Mouse (Mus musculus) embryonic facial prominence, embryonic 10.5 days (tissue): ENCODE measurements around the gene Asf1b. TPM values are rescaled to one million over a fixed set of nuclear protein-coding genes. Genes with fewer than 3 reads are reported as not detected.
"Not testable (repeated sequence)": the region's sequence is repeated elsewhere in the genome, so short reads cannot be mapped to it uniquely, and the experiment has no call there.

ENCODE experiments used
- DNase-seq: peaks from one replicate; pipeline ENCODE4 v3.0.0-alpha.2; 2017; ENCODE audit warnings: low spot score
- H3K27ac ChIP-seq: fragments of 300-500 bp; sonication (generic); replicated peaks from 2 replicates; pipeline ENCODE4 v1.5.1; 2016; ENCODE audit warnings: mild to moderate bottlenecking
- H3K27me3 ChIP-seq: fragments of 300-500 bp; sonication (generic); replicated peaks from 2 replicates; pipeline ENCODE4 v1.6.1; 2016; ENCODE audit warnings: low read depth, mild to moderate bottlenecking; ENCODE audit not compliant: poor library complexity, severe bottlenecking
- H3K36me3 ChIP-seq: fragments of 300-500 bp; sonication (generic); replicated peaks from 2 replicates; pipeline ENCODE4 v1.6.1; 2016; ENCODE audit warnings: mild to moderate bottlenecking, moderate library complexity
- H3K4me1 ChIP-seq: fragments of 300-500 bp; sonication (generic); 2 replicates; pipeline ENCODE4 v1.6.1; 2016
- H3K4me3 ChIP-seq: fragments of 300-500 bp; sonication (generic); 2 replicates; pipeline ENCODE4 v1.5.1; 2016; ENCODE audit warnings: mild to moderate bottlenecking, moderate library complexity
- H3K9me3 ChIP-seq: fragments of 300-500 bp; sonication (generic); 2 replicates; pipeline ENCODE4 v1.6.1; 2016; ENCODE audit warnings: mild to moderate bottlenecking
- WGBS: fragments of 180-500 bp; shearing (Covaris S2); methylation state at CpG from one replicate; pipeline ENCODE4 v1.1.7; 2016; 5-methylcytosine and 5-hydroxymethylcytosine counted together
- polyA plus RNA-seq: library from polyadenylated mRNA; unstranded; fragments of >200 nt; fragmentation: Nextera tagmentation; extraction: Ambion mirVana; gene quantifications from 2 replicates; pipeline ENCODE4 v1.2.1, GENCODE M21; 2016

The Asf1b gene
- polyA plus RNA-seq, 1 experiment from 2014 or later = 95.4 TPM

GRCm38 (mm10) chr8:83981533-83981932 lies 26.2 kb downstream of the Asf1b start:
- no peak overlapping the region for H3K27ac ChIP-seq
- peaks cover 19% of the 10 kb centered on the region for H3K4me1 ChIP-seq
- H3K27me3 ChIP-seq = no peaks in the 10 kb centered on the region
- no peak for DNase-seq
- H3K9me3 ChIP-seq = no peaks in the 10 kb centered on the region
- peaks cover 90% of the 10 kb centered on the region for H3K36me3 ChIP-seq
- no peak overlapping the region for H3K4me3 ChIP-seq
- 94% methylated on average over 7 of the region's 7 CpGs for WGBS

GRCm38 (mm10) chr8:83982449-83982848 lies 27.1 kb downstream of the Asf1b start:
- peaks cover 10% of the 10 kb centered on the region for H3K4me1 ChIP-seq
- no peak overlapping the region for H3K27ac ChIP-seq
- H3K27me3 ChIP-seq = no peaks in the 10 kb centered on the region
- H3K9me3 ChIP-seq = no peaks in the 10 kb centered on the region
- WGBS = 82% methylated on average over 4 of the region's 4 CpGs
- DNase-seq = no peak
- no peak overlapping the region for H3K4me3 ChIP-seq
- H3K36me3 ChIP-seq = peaks cover 98% of the 10 kb centered on the region

- not testable (repeated sequence) for H3K4me3 ChIP-seq, H3K27ac ChIP-seq, H3K4me1 ChIP-seq, H3K27me3 ChIP-seq, H3K9me3 ChIP-seq, DNase-seq
- H3K36me3 ChIP-seq = peaks cover 99% of the 10 kb centered on the region
- WGBS = 93% methylated on average over 2 of the region's 2 CpGs
These were observed 27.9 kb downstream of the Asf1b start for GRCm38 (mm10) chr8:83983222-83983621.

- WGBS = 87% methylated on average over 7 of the region's 7 CpGs
- Histone ChIP-seq H3K27ac (no peak overlapping the region), H3K4me1 (no peaks in the 10 kb centered on the region), H3K9me3 (no peaks in the 10 kb centered on the region), H3K36me3 (peaks cover 97% of the 10 kb centered on the region), H3K27me3 (no peaks in the 10 kb centered on the region), H3K4me3 (no peak overlapping the region)
- no peak for DNase-seq
These were observed 33.9 kb downstream of the Asf1b start for GRCm38 (mm10) chr8:83989243-83989642.

GRCm38 (mm10) chr8:83990170-83990569 lies 34.9 kb downstream of the Asf1b start:
- H3K36me3 ChIP-seq = peaks cover 97% of the 10 kb centered on the region
- 93% methylated on average over 14 of the region's 14 CpGs for WGBS

GRCm38 (mm10) chr8:83992488-83992887 lies 37.2 kb downstream of the Asf1b start:
- no peak overlapping the region for H3K27ac ChIP-seq
- 81% methylated on average over 2 of the region's 2 CpGs for WGBS
- H3K36me3 ChIP-seq = peaks cover 76% of the 10 kb centered on the region

More at GRCm38 (mm10) chr8:83990170-83990569, 34.9 kb downstream of the Asf1b start:
- H3K4me1 ChIP-seq = no peaks in the 10 kb centered on the region
- no peaks in the 10 kb centered on the region for H3K9me3 ChIP-seq
- H3K27ac ChIP-seq = no peak overlapping the region
- no peak overlapping the region for H3K4me3 ChIP-seq
- H3K27me3 ChIP-seq = no peaks in the 10 kb centered on the region; the same call in none of the 2 replicates
- no peak for DNase-seq

GRCm38 (mm10) chr8:83994030-83994429 lies 38.7 kb downstream of the Asf1b start:
- Histone ChIP-seq H3K27ac (no peak overlapping the region), H3K4me1 (peaks cover 19% of the 10 kb centered on the region), H3K4me3 (no peak overlapping the region), H3K36me3 (peaks cover 62% of the 10 kb centered on the region), H3K27me3 (peaks cover 2% of the 10 kb centered on the region), H3K9me3 (no peaks in the 10 kb centered on the region)
- 88% methylated on average over 3 of the region's 3 CpGs for WGBS
- no peak for DNase-seq

More at GRCm38 (mm10) chr8:83992488-83992887, 37.2 kb downstream of the Asf1b start:
- Histone ChIP-seq H3K4me1 (peaks cover 12% of the 10 kb centered on the region), H3K9me3 (no peaks in the 10 kb centered on the region), H3K27me3 (no peaks in the 10 kb centered on the region; the same call in none of the 2 replicates), H3K4me3 (no peak overlapping the region)
- DNase-seq = no peak

GRCm38 (mm10) chr8:83995973-83996372 lies 40.7 kb downstream of the Asf1b start:
- Histone ChIP-seq H3K27me3 (peaks cover 21% of the 10 kb centered on the region), H3K4me3 (peak overlapping the region; percentile 87), H3K27ac (peak overlapping the region; percentile 96), H3K36me3 (peaks cover 62% of the 10 kb centered on the region), H3K9me3 (no peaks in the 10 kb centered on the region), H3K4me1 (peaks cover 34% of the 10 kb centered on the region)
- no peak for DNase-seq
- WGBS = 10% methylated on average over 12 of the region's 12 CpGs

- peak overlapping the region; percentile 96 for H3K27ac ChIP-seq
- under 1% methylated on average over 84 of the region's 103 CpGs for WGBS
- no peaks in the 10 kb centered on the region for H3K9me3 ChIP-seq
- H3K4me3 ChIP-seq = peak overlapping the region; percentile 87
- peak; percentile 95 for DNase-seq
- H3K27me3 ChIP-seq = peaks cover 30% of the 10 kb centered on the region
- H3K4me1 ChIP-seq = peaks cover 42% of the 10 kb centered on the region
- H3K36me3 ChIP-seq = peaks cover 62% of the 10 kb centered on the region
These were observed 41.5 kb downstream of the Asf1b start for GRCm38 (mm10) chr8:83996567-83997505.

- DNase-seq = peak; percentile 73
- peak within 1 kb of the TSS; percentile 96 for H3K27ac ChIP-seq
- peaks cover 38% of the 10 kb centered on the region for H3K27me3 ChIP-seq
- peaks cover 62% of the 10 kb centered on the region for H3K36me3 ChIP-seq
- peaks cover 43% of the 10 kb centered on the region for H3K4me1 ChIP-seq
- no peaks in the 10 kb centered on the region for H3K9me3 ChIP-seq
- H3K4me3 ChIP-seq = peak within 1 kb of the TSS; percentile 87
- WGBS = 7% methylated on average over 108 of the region's 112 CpGs
These were observed 42.3 kb downstream of the Asf1b start, which contains the start of gene Samd1 for GRCm38 (mm10) chr8:83997511-83998141. Samd1 (plus strand) TSS chr8:83997672.

- peak; percentile 77 for DNase-seq
- Histone ChIP-seq H3K4me1 (peaks cover 51% of the 10 kb centered on the region), H3K27me3 (peaks cover 46% of the 10 kb centered on the region), H3K4me3 (peak overlapping the region; percentile 87), H3K9me3 (no peaks in the 10 kb centered on the region), H3K27ac (peak overlapping the region; percentile 87), H3K36me3 (peaks cover 63% of the 10 kb centered on the region)
- WGBS = 10% methylated on average over 92 of the region's 92 CpGs
These were observed 43.1 kb downstream of the Asf1b start for GRCm38 (mm10) chr8:83998231-83999056.
